Mouse (Mus musculus): ENCODE measurements around the gene Rimklb.

DNA sequence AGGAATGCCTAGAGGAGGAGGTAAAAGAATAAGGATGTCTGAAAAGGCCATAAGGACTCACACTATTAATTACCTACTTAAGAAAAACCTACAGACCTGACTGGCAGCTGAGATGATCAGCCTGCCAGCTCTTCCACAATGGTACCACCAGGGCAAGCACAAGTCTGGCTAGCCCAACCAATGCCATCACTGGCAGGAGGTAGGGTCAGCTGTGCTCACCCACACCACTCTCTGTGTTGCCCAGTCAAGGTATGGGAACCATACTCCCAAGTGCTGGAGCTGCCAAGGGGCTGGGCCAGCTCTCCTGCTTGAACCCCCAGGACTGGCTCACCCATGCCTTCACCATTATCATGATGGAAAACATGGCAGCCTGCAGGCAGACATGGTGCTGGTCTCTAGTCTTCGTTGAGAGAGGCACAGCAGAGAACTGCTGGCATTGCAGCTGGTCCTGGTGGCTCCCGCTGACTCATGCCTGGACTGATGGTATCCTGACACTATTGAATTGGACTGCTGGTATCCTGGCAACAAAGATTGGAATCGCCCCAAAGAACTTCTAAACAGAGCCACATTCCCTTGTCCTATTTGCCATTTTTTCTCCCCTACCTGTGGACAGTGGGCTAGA, 32.4 kb downstream of the Rimklb start:
- TF ChIP-seq USF1 (IDR thresholded peaks at IDR 0.05; ENCODE audit: low read depth, low read length) (no peak), MYC (IDR thresholded peaks at IDR 0.05; ENCODE audit: low read depth, low read length) (no peak), CTCF (conservative IDR thresholded peaks at IDR 0.05 in 1 of 2, IDR thresholded peaks at IDR 0.05 in 1 of 2; ENCODE audit: low read depth in 2 of 2, low read length in 2 of 2) (no peak), MXI1 (IDR thresholded peaks at IDR 0.05; ENCODE audit: low read depth, low read length) (no peak), POLR2A (IDR thresholded peaks at IDR 0.05; ENCODE audit: low read depth, low read length) (no peak), ZKSCAN1 (IDR thresholded peaks at IDR 0.05; ENCODE audit: borderline replicate concordance, low read depth, low read length) (no peak), ZC3H11A (IDR thresholded peaks at IDR 0.05; ENCODE audit: low read depth, low read length) (no peak), ETS1 (conservative IDR thresholded peaks at IDR 0.05; ENCODE audit: low read depth, low read length) (no peak), MEF2A (IDR thresholded peaks at IDR 0.05; ENCODE audit: borderline replicate concordance, low read depth, low read length) (no peak), BHLHE40 (IDR thresholded peaks at IDR 0.05; ENCODE audit: low read depth, low read length) (no peak), ZNF384 (IDR thresholded peaks at IDR 0.05; ENCODE audit: low read depth, low read length) (no peak)

Measured in CH12.LX (cell line).